Mouse (Mus musculus): ENCODE results near the gene Arhgef7. TPM values are rescaled to one million over a fixed set of nuclear protein-coding genes. Genes with fewer than 3 reads are reported as not detected.

The Arhgef7 gene
- polyA plus RNA-seq, 1 experiment from 2014 or later, result 87.6 TPM

DNA sequence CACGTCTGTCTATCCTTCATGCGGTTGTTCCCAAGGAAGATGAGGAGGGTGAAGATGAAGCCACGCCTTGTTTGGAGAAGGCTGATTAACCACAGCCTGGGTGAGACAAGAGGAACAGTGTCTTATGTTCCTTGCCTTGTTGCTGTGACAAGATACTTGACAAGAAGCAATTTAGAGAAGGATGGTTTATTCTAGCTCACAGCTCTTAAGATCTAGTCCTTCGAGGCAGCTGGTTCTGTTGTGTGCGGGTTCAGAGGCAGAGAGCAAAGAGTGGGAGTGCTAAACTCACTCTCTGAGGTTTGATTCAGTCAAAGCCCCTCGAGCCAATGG, 26.5 kb upstream of the Arhgef7 start, which contains the start of gene 1700016D06Rik:
Gene 1700016D06Rik, minus strand, starts transcription at position 31 of the 330 bp plus-strand sequence.
- Histone ChIP-seq H3K4me1 (peaks cover 4% of the 10 kb centered on the region; the same call in 1 of the 2 replicates), H3K9ac (no peak within 1 kb of the TSS), H3K36me3 (replicated peaks) (no peaks in the 10 kb centered on the region), H3K4me2 (peak within 1 kb of the TSS; percentile 48), H3K4me3 (peak within 1 kb of the TSS; percentile 17; the same call in 1 of the 2 replicates), H3K9me3 (no peaks in the 10 kb centered on the region), H3K27ac (no peak within 1 kb of the TSS), H3K27me3 (replicated peaks) (no peaks in the 10 kb centered on the region; the same call in 1 of the 2 replicates)
- 78% methylated on average over 6 of the region's 6 CpGs for WGBS
- no peak for ATAC-seq (replicated peaks)

DNA sequence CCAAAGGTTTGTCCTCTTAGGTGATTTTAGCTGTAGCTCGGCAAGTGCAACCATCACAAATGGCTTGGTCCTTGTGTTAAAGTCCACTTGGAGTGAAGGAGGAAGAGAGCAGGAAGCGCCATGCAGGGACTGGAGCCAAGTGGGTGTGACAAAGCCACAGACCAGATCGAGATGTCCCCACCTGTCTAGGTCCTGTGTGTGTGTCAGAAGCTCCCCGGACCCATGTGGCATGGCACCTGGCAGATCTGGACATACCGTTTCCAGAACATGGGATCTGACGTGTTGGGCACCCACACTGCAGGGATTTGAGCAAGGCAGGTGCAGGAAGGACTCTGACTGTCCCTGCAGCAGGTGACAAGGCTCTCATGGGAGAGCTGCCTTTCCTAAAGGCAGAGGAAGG, 26.1 kb upstream of the Arhgef7 start:
- H3K9me3 ChIP-seq, result no peaks in the 10 kb centered on the region
- no peak overlapping the region for H3K4me3 ChIP-seq
- no peak for ATAC-seq (replicated peaks)
- H3K27ac ChIP-seq, result no peak overlapping the region
- no peak overlapping the region for H3K4me2 ChIP-seq
- H3K27me3 ChIP-seq (replicated peaks), result no peaks in the 10 kb centered on the region; the same call in 1 of the 2 replicates
- no peaks in the 10 kb centered on the region for H3K36me3 ChIP-seq (replicated peaks)
- peaks cover 4% of the 10 kb centered on the region; the same call in 1 of the 2 replicates for H3K4me1 ChIP-seq
- no peak overlapping the region for H3K9ac ChIP-seq
- 83% methylated on average over 6 of the region's 6 CpGs for WGBS

GRCm38 (mm10) chr8:11703789-11704188, 23.7 kb upstream of the Arhgef7 start:
- H3K9me3 ChIP-seq, result no peaks in the 10 kb centered on the region
- no peak overlapping the region for H3K4me2 ChIP-seq
- 87% methylated on average over 5 of the region's 5 CpGs for WGBS
- no peak overlapping the region for H3K4me3 ChIP-seq
- H3K36me3 ChIP-seq (replicated peaks), result no peaks in the 10 kb centered on the region
- H3K27me3 ChIP-seq (replicated peaks), result no peaks in the 10 kb centered on the region; the same call in 1 of the 2 replicates
- ATAC-seq (replicated peaks), result no peak
- no peak overlapping the region for H3K27ac ChIP-seq
- H3K4me1 ChIP-seq, result peaks cover 4% of the 10 kb centered on the region; the same call in 1 of the 2 replicates
- H3K9ac ChIP-seq, result no peak overlapping the region

- Histone ChIP-seq H3K4me1 (peaks cover 4% of the 10 kb centered on the region; the same call in 1 of the 2 replicates), H3K27ac (no peak overlapping the region)
- 69% methylated on average over 6 of the region's 6 CpGs for WGBS
Measured at GRCm38 (mm10) chr8:11704716-11705420, 22.7 kb upstream of the Arhgef7 start.

GRCm38 (mm10) chr8:11705818-11706217, 21.7 kb upstream of the Arhgef7 start:
- no peak for ATAC-seq (replicated peaks)
- Histone ChIP-seq H3K36me3 (replicated peaks) (no peaks in the 10 kb centered on the region), H3K4me1 (no peaks in the 10 kb centered on the region), H3K4me3 (no peak overlapping the region), H3K9ac (no peak overlapping the region), H3K27me3 (replicated peaks) (no peaks in the 10 kb centered on the region; the same call in 1 of the 2 replicates), H3K27ac (no peak overlapping the region), H3K4me2 (no peak overlapping the region), H3K9me3 (no peaks in the 10 kb centered on the region)
- WGBS, result 87% methylated on average over 12 of the region's 12 CpGs

More at GRCm38 (mm10) chr8:11704716-11705420, 22.7 kb upstream of the Arhgef7 start:
- H3K9me3 ChIP-seq, result no peaks in the 10 kb centered on the region
- no peaks in the 10 kb centered on the region; the same call in 1 of the 2 replicates for H3K27me3 ChIP-seq (replicated peaks)
- no peaks in the 10 kb centered on the region for H3K36me3 ChIP-seq (replicated peaks)
- no peak for ATAC-seq (replicated peaks)
- H3K4me3 ChIP-seq, result no peak overlapping the region
- no peak overlapping the region for H3K4me2 ChIP-seq
- H3K9ac ChIP-seq, result no peak overlapping the region

- Histone ChIP-seq H3K9me3 (no peaks in the 10 kb centered on the region), H3K4me2 (no peak overlapping the region), H3K36me3 (replicated peaks) (no peaks in the 10 kb centered on the region), H3K27me3 (replicated peaks) (no peaks in the 10 kb centered on the region), H3K27ac (no peak overlapping the region), H3K4me1 (no peaks in the 10 kb centered on the region), H3K9ac (no peak overlapping the region), H3K4me3 (no peak overlapping the region)
- no peak for ATAC-seq (replicated peaks)
- WGBS, result 23% methylated on average over 3 of the region's 3 CpGs
Measured at GRCm38 (mm10) chr8:11707701-11708100, 19.8 kb upstream of the Arhgef7 start.

- no peak overlapping the region for H3K9ac ChIP-seq
- H3K27ac ChIP-seq, result no peak overlapping the region
- no peaks in the 10 kb centered on the region for H3K27me3 ChIP-seq (replicated peaks)
- no peak overlapping the region for H3K4me3 ChIP-seq
- H3K4me1 ChIP-seq, result no peaks in the 10 kb centered on the region
- no peaks in the 10 kb centered on the region for H3K9me3 ChIP-seq
- no peak for ATAC-seq (replicated peaks)
- H3K4me2 ChIP-seq, result no peak overlapping the region
- no peaks in the 10 kb centered on the region for H3K36me3 ChIP-seq (replicated peaks)
- 50% methylated on average over 2 of the region's 2 CpGs for WGBS
Measured at GRCm38 (mm10) chr8:11708815-11709214, 18.7 kb upstream of the Arhgef7 start.

- no peak overlapping the region for H3K4me3 ChIP-seq
- 80% methylated on average over 3 of the region's 3 CpGs for WGBS
- H3K27me3 ChIP-seq (replicated peaks), result no peaks in the 10 kb centered on the region
- H3K4me2 ChIP-seq, result no peak overlapping the region
- H3K27ac ChIP-seq, result no peak overlapping the region
- H3K36me3 ChIP-seq (replicated peaks), result no peaks in the 10 kb centered on the region
- no peaks in the 10 kb centered on the region for H3K4me1 ChIP-seq
- H3K9ac ChIP-seq, result no peak overlapping the region
- no peak for ATAC-seq (replicated peaks)
- H3K9me3 ChIP-seq, result no peaks in the 10 kb centered on the region
Measured at GRCm38 (mm10) chr8:11709542-11709941, 18.0 kb upstream of the Arhgef7 start.

GRCm38 (mm10) chr8:11710415-11710814, 17.1 kb upstream of the Arhgef7 start:
- H3K4me3 ChIP-seq, result no peak overlapping the region
- no peak for ATAC-seq (replicated peaks)
- no peak overlapping the region for H3K27ac ChIP-seq
- no peaks in the 10 kb centered on the region for H3K36me3 ChIP-seq (replicated peaks)
- no peaks in the 10 kb centered on the region for H3K4me1 ChIP-seq
- H3K9me3 ChIP-seq, result no peaks in the 10 kb centered on the region
- H3K27me3 ChIP-seq (replicated peaks), result no peaks in the 10 kb centered on the region
- WGBS, result 29% methylated on average over 5 of the region's 5 CpGs
- H3K4me2 ChIP-seq, result no peak overlapping the region
- H3K9ac ChIP-seq, result no peak overlapping the region

- H3K4me2 ChIP-seq, result no peak overlapping the region
- no peaks in the 10 kb centered on the region for H3K4me1 ChIP-seq
- H3K9ac ChIP-seq, result no peak overlapping the region
- no peaks in the 10 kb centered on the region for H3K9me3 ChIP-seq
- no peaks in the 10 kb centered on the region for H3K36me3 ChIP-seq (replicated peaks)
- H3K27me3 ChIP-seq (replicated peaks), result no peaks in the 10 kb centered on the region
- H3K27ac ChIP-seq, result no peak overlapping the region
- no peak for ATAC-seq (replicated peaks)
- no peak overlapping the region for H3K4me3 ChIP-seq
- WGBS, result 90% methylated on average over 6 of the region's 6 CpGs
Measured at GRCm38 (mm10) chr8:11712244-11712643, 15.3 kb upstream of the Arhgef7 start.

GRCm38 (mm10) chr8:11717194-11717593, 10.3 kb upstream of the Arhgef7 start:
- WGBS, result 89% methylated on average over 4 of the region's 4 CpGs

DNA sequence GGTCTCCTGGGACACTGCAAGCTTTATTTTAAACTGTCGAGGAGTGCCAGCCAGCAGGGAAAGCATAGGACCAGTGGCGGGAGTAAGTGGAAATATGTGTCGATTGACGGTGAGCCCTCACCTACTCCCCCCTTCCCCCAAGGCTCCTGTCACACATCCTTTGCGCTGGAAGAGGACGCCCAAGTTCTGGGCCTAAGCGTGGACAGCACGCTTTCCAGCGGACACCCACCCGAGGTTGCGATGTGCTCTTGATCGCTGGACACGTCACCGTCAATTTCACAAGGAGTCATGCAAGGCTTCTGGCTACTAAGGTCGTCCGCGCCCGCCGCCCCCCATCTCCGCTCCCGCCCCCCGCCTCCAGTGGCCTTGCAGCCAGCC, 259 bp upstream of the Arhgef7 start:
- Histone ChIP-seq H3K9ac (peak overlapping the region; percentile 79), H3K27ac (peak overlapping the region; percentile 97), H3K4me3 (peak overlapping the region; percentile 70), H3K27me3 (replicated peaks) (no peaks in the 10 kb centered on the region), H3K4me2 (peak overlapping the region; percentile 74), H3K9me3 (no peaks in the 10 kb centered on the region), H3K36me3 (replicated peaks) (no peaks in the 10 kb centered on the region), H3K4me1 (peaks cover 36% of the 10 kb centered on the region)
- under 1% methylated on average over 22 of the region's 22 CpGs for WGBS
- ATAC-seq (replicated peaks), result peak; percentile 61

More at GRCm38 (mm10) chr8:11717194-11717593, 10.3 kb upstream of the Arhgef7 start:
- no peaks in the 10 kb centered on the region for H3K27me3 ChIP-seq (replicated peaks)
- H3K4me1 ChIP-seq, result no peaks in the 10 kb centered on the region
- no peaks in the 10 kb centered on the region for H3K36me3 ChIP-seq (replicated peaks)
- no peak overlapping the region for H3K27ac ChIP-seq
- H3K4me2 ChIP-seq, result no peak overlapping the region
- no peak for ATAC-seq (replicated peaks)
- no peak overlapping the region for H3K9ac ChIP-seq
- H3K4me3 ChIP-seq, result no peak overlapping the region
- H3K9me3 ChIP-seq, result no peaks in the 10 kb centered on the region
